ENCODE assay signal across 21 mouse cellular contexts in genomic region chr12:8573405-8573804, GRCm38 (mm10). TPM values are rescaled to one million over a fixed set of nuclear protein-coding genes. Genes with fewer than 3 reads are reported as not detected.
DNase-seq lines count a peak whose midpoint lies in the region; ATAC-seq lines count a peak whose summit lies in the region.
"Had no signal": no experiment of that assay in that cellular context is flagged by ENCODE, and none has a peak within 500 bp of the region (broad histone marks: within the 10 kb centered on the region; RNA-seq: fewer than 3 reads in every experiment).

No protein-coding gene starts in this region.

- WGBS in heart, embryonic 13.5 days: 79% methylated on average over 11 of the region's 11 CpGs
- WGBS in kidney, embryonic 16.5 days: 83% methylated on average over 11 of the region's 11 CpGs
- WGBS in neural tube, embryonic 13.5 days: 81% methylated on average over 11 of the region's 11 CpGs
- WGBS in neural tube, embryonic 15.5 days: 80% methylated on average over 11 of the region's 11 CpGs

- no peak for DNase-seq in heart, postnatal 36 days
- DNase-seq in kidney, postnatal 4 days: no peak
- DNase-seq in neural tube, embryonic 10.5 days (ENCODE audit: extremely low spot score, low spot score): no peak
- no peak for DNase-seq in urinary bladder, postnatal 36 days (ENCODE audit: low spot score in 2 of 2)
- DNase-seq: adrenal gland, postnatal 10 days; cerebellum, adult 9-11 months; embryo, embryonic 11 days; heart, adult 2 months; kidney, postnatal 14 days had no signal

- intact Hi-C loops in heart, postnatal 36 days (cut with DNase I): no loop called here

- ATAC-seq in heart, embryonic 13.5 days (ENCODE audit: extremely low read depth, insufficient number of reproducible peaks, low FRiP score, low TSS enrichment): no peak
- no peak for ATAC-seq in kidney, embryonic 16.5 days (ENCODE audit: low FRiP score, low TSS enrichment)
- no peak for ATAC-seq in neural tube, embryonic 13.5 days (ENCODE audit: low read depth)
- no peak for ATAC-seq in neural tube, embryonic 15.5 days (ENCODE audit: low FRiP score)
- ATAC-seq: midbrain, embryonic 16.5 days had no signal

- peak overlapping the region; percentile 2; the same call in 1 of the 2 replicates for H3K4me3 ChIP-seq in heart, embryonic 13.5 days
- peak overlapping the region; percentile 39 for H3K4me3 ChIP-seq in kidney, embryonic 16.5 days (ENCODE audit: low read length)
- no peak overlapping the region for H3K4me3 ChIP-seq in neural tube, embryonic 13.5 days
- no peak overlapping the region for H3K4me3 ChIP-seq in neural tube, embryonic 15.5 days (replicated peaks)
- H3K4me3 ChIP-seq: heart, adult 2 months; neural tube, embryonic 12.5 days had no signal

- no peaks in the 10 kb centered on the region for H3K9me3 ChIP-seq in heart, embryonic 13.5 days
- H3K9me3 ChIP-seq in kidney, embryonic 16.5 days (ENCODE audit: low read length): no peaks in the 10 kb centered on the region
- peaks cover 4% of the 10 kb centered on the region for H3K9me3 ChIP-seq in neural tube, embryonic 13.5 days
- no peaks in the 10 kb centered on the region for H3K9me3 ChIP-seq in neural tube, embryonic 15.5 days (replicated peaks)
- H3K9me3 ChIP-seq: G1E; neural tube, embryonic 12.5 days had no signal

- H3K9ac ChIP-seq in heart, embryonic 13.5 days: no peak overlapping the region
- H3K9ac ChIP-seq in kidney, embryonic 16.5 days (replicated peaks; ENCODE audit: low read length): no peak overlapping the region; the same call in 1 of the 2 replicates
- H3K9ac ChIP-seq in neural tube, embryonic 13.5 days: no peak overlapping the region
- no peak overlapping the region for H3K9ac ChIP-seq in neural tube, embryonic 15.5 days (replicated peaks)
- H3K9ac ChIP-seq: neural tube, embryonic 12.5 days had no signal

- H3K36me3 ChIP-seq in heart, embryonic 13.5 days: no peaks in the 10 kb centered on the region
- H3K36me3 ChIP-seq in kidney, embryonic 16.5 days (ENCODE audit: insufficient read depth, low read length): no peaks in the 10 kb centered on the region
- H3K36me3 ChIP-seq in neural tube, embryonic 13.5 days: no peaks in the 10 kb centered on the region
- H3K36me3 ChIP-seq in neural tube, embryonic 15.5 days: no peaks in the 10 kb centered on the region
- H3K36me3 ChIP-seq: G1E; neural tube, embryonic 12.5 days had no signal

- H3K4me2 ChIP-seq in heart, embryonic 13.5 days: peak overlapping the region; percentile 32
- H3K4me2 ChIP-seq in kidney, embryonic 16.5 days (replicated peaks; ENCODE audit: low read depth, low read length): peak overlapping the region; percentile 50
- H3K4me2 ChIP-seq in neural tube, embryonic 13.5 days: peak overlapping the region; percentile 4; the same call in 1 of the 2 replicates
- peak overlapping the region; percentile 27; the same call in 1 of the 2 replicates for H3K4me2 ChIP-seq in neural tube, embryonic 15.5 days

- no peak overlapping the region for H3K27ac ChIP-seq in heart, embryonic 13.5 days (replicated peaks)
- no peak overlapping the region for H3K27ac ChIP-seq in kidney, embryonic 16.5 days (ENCODE audit: low read length)
- no peak overlapping the region for H3K27ac ChIP-seq in neural tube, embryonic 13.5 days (replicated peaks)
- H3K27ac ChIP-seq in neural tube, embryonic 15.5 days (replicated peaks): no peak overlapping the region
- H3K27ac ChIP-seq: heart, adult 2 months; neural tube, embryonic 12.5 days had no signal

- H3K27me3 ChIP-seq in heart, embryonic 13.5 days (replicated peaks): no peaks in the 10 kb centered on the region
- H3K27me3 ChIP-seq in kidney, embryonic 16.5 days (ENCODE audit: insufficient read depth, low read length): no peaks in the 10 kb centered on the region
- no peaks in the 10 kb centered on the region for H3K27me3 ChIP-seq in neural tube, embryonic 13.5 days
- no peaks in the 10 kb centered on the region for H3K27me3 ChIP-seq in neural tube, embryonic 15.5 days (replicated peaks)
- H3K27me3 ChIP-seq: neural tube, embryonic 12.5 days had no signal

- H3K4me1 ChIP-seq in heart, embryonic 13.5 days: no peaks in the 10 kb centered on the region
- no peaks in the 10 kb centered on the region for H3K4me1 ChIP-seq in kidney, embryonic 16.5 days (ENCODE audit: insufficient read depth, low read length)
- H3K4me1 ChIP-seq in neural tube, embryonic 13.5 days (replicated peaks): no peaks in the 10 kb centered on the region
- no peaks in the 10 kb centered on the region for H3K4me1 ChIP-seq in neural tube, embryonic 15.5 days
- H3K4me1 ChIP-seq: neural tube, embryonic 12.5 days had no signal

RNA-seq across cellular contexts. Expression of gene Slc7a15, which starts 25.5 kb away (rescaled TPM):
- not detected in 2 replicates for polyA plus RNA-seq in heart, embryonic 13.5 days (2015; fragmentation: Nextera tagmentation; extraction: Ambion mirVana)
- not detected for total RNA-seq in heart, postnatal 36 days (2021)
- polyA plus RNA-seq in kidney, embryonic 16.5 days (2015; fragmentation: Nextera tagmentation; extraction: Ambion mirVana): not detected in 2 replicates
- polyA plus RNA-seq in neural tube, embryonic 13.5 days (2015; fragmentation: Nextera tagmentation; extraction: Ambion mirVana): not detected in 2 replicates
- not detected in 2 replicates for polyA plus RNA-seq in neural tube, embryonic 15.5 days (2015; fragmentation: Nextera tagmentation; extraction: Ambion mirVana)
- total RNA-seq: G1E; gastrocnemius, adult 18-20 months; heart, adult 2 months; hematopoietic stem cell, adult 5-6 weeks; layer of hippocampus, postnatal 25 days; left cerebral cortex, postnatal 36 days had no signal
- polyA plus RNA-seq: C2C12; G1E; heart, adult 2 months; midbrain, embryonic 16.5 days; neural tube, embryonic 12.5 days had no signal

Comparison
In these comparisons a context has a peak if more than half of its experiments do, and no peak if none do; other contexts are left out.
1. H3K4me3 ChIP-seq: peak in heart, embryonic 13.5 days (single experiment) and kidney, embryonic 16.5 days (single experiment); none in neural tube, embryonic 13.5 days (single experiment) and neural tube, embryonic 15.5 days (single experiment).
2. Peak in every context shown above with its lines, with median percentiles within 50 percentile points of each other: H3K4me2 ChIP-seq.